Mouse (Mus musculus) bone marrow macrophage, adult 2 months (primary cell): Measurements from ENCODE around the gene Guk1. TPM values are rescaled to one million over a fixed set of nuclear protein-coding genes. Genes with fewer than 3 reads are reported as not detected.

Source experiments
- H3K27ac ChIP-seq: 2 replicates; pipeline ENCODE4 v1.5.1; 2012; ENCODE audit warnings: low read depth, low read length; ENCODE audit not compliant: insufficient read depth
- H3K4me1 ChIP-seq: 2 replicates; pipeline ENCODE4 v1.6.1; 2012; ENCODE audit warnings: low read length; ENCODE audit not compliant: control insufficient read depth, insufficient read depth
- H3K4me3 ChIP-seq: 2 replicates; pipeline ENCODE4 v1.5.1; 2012; ENCODE audit warnings: mild to moderate bottlenecking, low read length, moderate library complexity; ENCODE audit not compliant: insufficient read depth
- CTCF ChIP-seq: IDR thresholded peaks from 2 replicates; pipeline ENCODE4 v1.5.1; 2012; ENCODE audit warnings: low read depth, mild to moderate bottlenecking, low read length, moderate library complexity
- POLR2A ChIP-seq: IDR thresholded peaks from 2 replicates; pipeline ENCODE4 v1.6.1; 2012; ENCODE audit warnings: mild to moderate bottlenecking, low read depth, low read length, borderline replicate concordance
- polyA plus RNA-seq: library from polyadenylated mRNA; stranded (reverse); fragments of >200 nt; gene quantifications from 2 replicates; pipeline ENCODE4 v1.2.4, GENCODE M21; 2012; ENCODE audit not compliant: missing spikeins, insufficient read depth, insufficient read length

Gene Guk1
- polyA plus RNA-seq, 1 experiment, result 32.1 TPM

DNA sequence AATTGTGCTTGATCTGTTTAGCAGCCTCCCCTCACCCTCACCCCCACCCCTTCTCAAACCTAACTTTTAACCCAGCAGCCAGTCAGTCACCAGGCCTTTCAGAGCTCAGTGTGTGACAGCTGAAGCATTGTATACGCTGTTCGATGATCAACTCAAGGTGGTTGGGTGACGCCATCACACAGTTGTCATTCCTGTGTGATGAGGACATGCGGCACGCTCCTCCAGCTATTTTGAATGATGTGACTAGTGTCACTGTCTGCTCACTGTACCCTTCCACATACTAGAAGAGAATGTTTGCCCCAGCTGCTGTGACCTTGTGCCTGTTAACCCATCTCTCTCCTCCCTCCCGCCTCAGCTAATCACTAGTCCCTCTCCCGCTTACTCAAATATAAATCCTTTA, 37.8 kb downstream of the Guk1 start:
- Histone ChIP-seq H3K27ac (no peak overlapping the region), H3K4me1 (no peaks in the 10 kb centered on the region), H3K4me3 (no peak overlapping the region)
- TF ChIP-seq POLR2A (no peak), CTCF (no peak)

DNA sequence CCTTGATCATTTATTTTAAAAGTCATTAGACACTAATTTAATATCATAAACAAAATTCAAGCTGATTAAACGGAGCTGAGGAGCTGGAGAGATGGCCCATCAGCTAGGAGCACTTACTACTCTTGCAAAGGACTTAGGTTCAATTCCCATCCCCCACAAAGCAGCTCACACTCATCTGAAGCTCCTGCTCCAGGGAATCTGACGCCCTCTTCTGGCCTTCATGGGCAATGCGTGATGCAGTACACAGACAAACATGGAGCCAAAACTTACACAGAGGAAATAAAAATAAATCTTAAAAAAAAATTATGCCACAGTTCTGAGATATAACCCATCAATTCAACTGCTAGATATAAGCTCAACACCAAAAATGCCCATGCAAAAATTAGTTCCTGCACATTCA, 40.3 kb downstream of the Guk1 start:
- Histone ChIP-seq H3K4me1 (no peaks in the 10 kb centered on the region), H3K27ac (no peak overlapping the region), H3K4me3 (no peak overlapping the region)
- peak; percentile 21; the same call in 1 of the 2 replicates for TF ChIP-seq CTCF
- no peak for TF ChIP-seq POLR2A

DNA sequence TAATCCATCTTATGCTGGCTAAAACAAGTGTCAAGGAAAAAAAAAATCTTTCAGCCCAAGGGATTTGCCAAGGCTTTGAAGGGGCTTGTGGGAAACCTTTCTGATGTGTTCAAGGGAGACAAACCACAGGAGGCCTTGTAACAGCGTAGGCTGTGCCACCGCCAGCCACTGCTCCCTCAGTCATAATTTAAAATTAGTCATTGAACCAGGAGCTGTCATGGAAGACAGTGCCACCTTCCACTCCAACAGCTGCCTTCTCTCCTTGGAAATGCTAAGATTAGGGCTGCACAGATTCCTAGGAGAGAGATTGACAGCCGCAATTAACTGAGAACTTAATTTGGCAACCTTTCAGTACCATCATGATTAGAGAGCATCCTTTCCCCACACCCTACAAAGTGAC, 42.7 kb downstream of the Guk1 start:
- no peak for TF ChIP-seq CTCF
- TF ChIP-seq POLR2A, result no peak
- H3K27ac ChIP-seq, result no peak overlapping the region
- H3K4me1 ChIP-seq, result no peaks in the 10 kb centered on the region
- no peak overlapping the region for H3K4me3 ChIP-seq

DNA sequence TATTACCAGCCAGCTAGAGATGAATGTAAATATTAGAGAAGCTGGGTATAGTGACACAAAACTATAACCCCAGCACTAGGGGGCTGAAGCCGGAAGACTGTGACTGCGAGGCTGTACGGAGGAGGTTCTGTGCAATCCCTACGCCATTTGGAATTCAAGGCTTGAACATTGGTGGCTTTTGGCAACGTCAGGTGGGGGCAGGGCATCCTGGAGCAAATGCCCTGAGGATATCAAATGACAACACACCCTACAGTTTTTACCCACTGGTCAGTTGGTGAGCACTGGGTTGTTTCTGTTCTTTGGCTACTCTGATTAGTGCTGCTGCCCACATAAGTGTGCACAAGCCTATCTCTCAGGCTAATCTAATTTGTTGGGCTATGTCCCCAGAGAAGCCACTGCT, 49.0 kb downstream of the Guk1 start:
- H3K4me1 ChIP-seq, result peaks cover 2% of the 10 kb centered on the region; the same call in 1 of the 2 replicates

DNA sequence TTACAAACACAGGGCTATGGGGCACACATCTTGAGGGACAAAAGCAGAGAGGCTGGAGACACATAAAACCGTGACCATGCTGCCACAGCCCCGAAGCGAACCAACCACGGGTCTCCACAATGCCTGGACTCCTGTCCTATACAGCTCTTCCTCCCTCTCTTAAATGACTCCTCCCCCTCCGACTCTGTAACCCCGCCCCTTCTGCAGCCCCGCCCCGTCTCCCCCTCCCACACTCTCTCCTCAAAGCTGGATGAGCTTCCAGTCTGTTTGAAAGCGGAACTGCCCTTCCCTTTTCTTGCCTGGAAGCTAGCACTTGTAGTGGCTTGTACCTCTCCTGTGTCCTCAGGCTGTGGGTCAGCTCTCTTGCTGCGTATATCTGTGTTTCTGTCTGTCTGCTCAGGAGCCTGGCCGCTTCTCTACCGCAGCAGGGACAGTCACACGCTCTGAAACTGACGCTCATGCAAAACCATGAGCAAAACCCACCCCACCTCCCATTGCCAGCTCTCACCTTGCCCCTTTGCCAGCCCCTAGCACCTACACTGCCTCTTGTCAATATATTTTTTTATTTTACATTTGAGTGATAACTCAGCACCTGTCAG, 50.1 kb downstream of the Guk1 start:
- TF ChIP-seq CTCF (no peak), POLR2A (no peak)
- H3K27ac ChIP-seq, result no peak overlapping the region
- H3K4me3 ChIP-seq, result peak overlapping the region; percentile 27; the same call in 1 of the 2 replicates
- peaks cover 2% of the 10 kb centered on the region; the same call in 1 of the 2 replicates for H3K4me1 ChIP-seq

More for the DNA sequence above, 49.0 kb downstream of the Guk1 start:
- TF ChIP-seq POLR2A (no peak), CTCF (no peak)
- Histone ChIP-seq H3K27ac (no peak overlapping the region), H3K4me3 (no peak overlapping the region)

DNA sequence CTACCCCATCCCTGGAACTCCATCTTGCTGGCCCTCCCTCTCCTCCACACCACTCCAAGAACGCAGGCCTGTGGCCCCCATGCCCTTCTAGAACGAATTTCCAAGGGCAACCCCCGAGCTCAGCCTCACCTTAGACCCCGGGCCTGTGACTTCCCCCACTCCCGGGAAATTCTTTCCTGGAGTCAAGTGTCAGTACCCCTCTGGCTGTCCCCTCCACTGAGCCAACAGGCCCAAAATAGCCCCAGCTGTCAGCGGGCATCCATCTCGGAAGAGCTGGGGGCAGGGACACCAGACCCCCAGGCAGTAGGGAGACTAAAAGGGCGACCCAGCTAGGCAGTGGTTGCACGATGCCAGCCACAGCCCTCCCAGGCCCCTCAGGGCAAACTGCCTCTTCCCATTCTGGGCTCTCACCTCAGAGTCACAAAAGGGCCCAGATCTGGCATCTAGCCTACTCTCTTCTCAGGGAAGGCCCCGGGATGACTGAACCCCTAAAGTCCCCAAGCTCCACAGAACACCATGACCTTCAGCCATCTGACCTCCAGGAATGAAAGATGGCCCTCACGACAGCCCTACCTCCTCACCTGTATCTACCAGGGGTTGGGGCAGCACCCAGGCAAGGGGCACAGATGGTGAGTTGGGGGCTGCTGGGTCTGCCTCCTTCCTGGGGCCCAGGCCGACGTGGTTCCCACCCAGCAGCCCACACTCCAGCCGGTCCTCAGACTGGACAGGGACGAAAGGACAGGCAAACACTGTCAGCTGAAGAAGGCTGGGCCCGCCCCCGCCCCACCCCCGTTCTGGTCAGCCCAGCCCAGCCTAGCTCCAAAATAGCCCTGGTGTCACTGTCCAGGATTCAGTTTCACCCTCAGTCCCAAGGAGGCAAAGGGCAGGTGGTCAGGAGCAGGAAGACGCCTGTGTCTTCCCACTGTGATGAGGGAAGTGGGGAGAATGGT, 53.2 kb downstream of the Guk1 start:
- Histone ChIP-seq H3K4me3 (no peak overlapping the region), H3K4me1 (peaks cover 2% of the 10 kb centered on the region; the same call in 1 of the 2 replicates), H3K27ac (no peak overlapping the region)
- TF ChIP-seq CTCF (no peak), POLR2A (no peak)

DNA sequence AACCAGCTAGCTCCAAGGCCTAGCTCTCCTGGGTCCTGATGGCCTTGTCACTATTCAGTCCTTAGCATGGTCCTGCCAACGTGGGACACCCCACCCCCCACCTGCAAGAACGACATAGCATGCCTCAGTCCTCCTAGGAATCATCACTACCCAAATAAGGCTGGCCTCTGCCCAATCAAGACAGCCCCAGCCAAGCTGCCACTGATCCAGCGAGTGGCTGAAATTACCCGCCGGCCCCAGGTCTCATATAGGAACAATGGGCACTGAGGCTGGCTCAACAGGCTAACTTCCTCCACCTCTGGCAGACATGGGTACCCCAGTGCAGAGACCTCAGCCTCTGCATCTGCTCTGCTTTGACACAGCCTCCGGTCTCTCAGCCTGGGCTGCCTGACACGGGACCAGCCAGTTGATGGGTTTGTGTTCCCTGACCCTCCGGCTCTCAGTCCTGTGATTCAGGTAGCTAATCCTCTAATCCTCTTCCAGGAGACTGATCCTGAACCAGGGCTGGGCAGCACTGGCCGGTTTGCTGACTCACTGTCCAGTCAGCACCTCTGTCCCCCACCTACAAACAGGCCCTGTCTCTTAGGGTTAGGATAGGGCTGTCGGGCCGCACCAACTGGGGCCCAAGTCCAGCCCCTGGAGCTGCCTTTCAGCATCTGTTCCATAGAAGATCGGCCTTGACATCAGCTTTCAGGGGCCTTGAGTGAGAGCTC, 54.9 kb downstream of the Guk1 start:
- peaks cover 2% of the 10 kb centered on the region; the same call in 1 of the 2 replicates for H3K4me1 ChIP-seq
- TF ChIP-seq POLR2A (no peak), CTCF (no peak)
- H3K27ac ChIP-seq, result no peak overlapping the region
- no peak overlapping the region for H3K4me3 ChIP-seq

DNA sequence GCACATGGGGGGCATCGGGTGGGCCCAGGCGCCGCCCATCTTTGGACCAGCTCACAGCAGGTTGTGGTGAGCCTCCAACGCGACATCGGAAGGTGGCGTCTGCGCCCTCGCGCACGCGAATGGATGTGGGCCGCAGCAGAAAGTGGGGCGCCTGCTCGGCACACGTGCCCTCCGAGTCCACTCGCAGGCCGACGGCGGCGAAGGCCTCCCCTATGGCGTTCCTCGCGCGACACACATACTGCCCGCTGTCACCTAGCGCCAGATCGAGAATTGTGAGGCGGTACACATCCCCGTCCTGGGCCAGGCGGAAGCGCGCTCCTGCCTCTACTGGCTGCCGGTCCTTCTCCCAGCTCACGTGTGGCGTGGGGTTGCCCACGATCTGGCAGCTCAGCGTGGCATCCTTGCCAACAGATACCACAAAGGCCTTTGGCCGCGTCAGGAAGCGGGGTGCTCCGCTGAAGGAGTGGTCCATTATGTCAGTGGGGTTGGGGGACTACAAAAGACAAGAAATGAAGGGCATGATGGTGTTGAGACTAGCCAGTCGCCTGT, 56.0 kb downstream of the Guk1 start, which contains the start of gene Obscn:
TSS of gene Obscn (minus strand) at position 499 of the 549 bp plus-strand sequence.
- H3K4me3 ChIP-seq, result no peak within 1 kb of the TSS
- no peak for TF ChIP-seq CTCF
- no peak for TF ChIP-seq POLR2A
- no peaks in the 10 kb centered on the region for H3K4me1 ChIP-seq
- H3K27ac ChIP-seq, result no peak within 1 kb of the TSS

DNA sequence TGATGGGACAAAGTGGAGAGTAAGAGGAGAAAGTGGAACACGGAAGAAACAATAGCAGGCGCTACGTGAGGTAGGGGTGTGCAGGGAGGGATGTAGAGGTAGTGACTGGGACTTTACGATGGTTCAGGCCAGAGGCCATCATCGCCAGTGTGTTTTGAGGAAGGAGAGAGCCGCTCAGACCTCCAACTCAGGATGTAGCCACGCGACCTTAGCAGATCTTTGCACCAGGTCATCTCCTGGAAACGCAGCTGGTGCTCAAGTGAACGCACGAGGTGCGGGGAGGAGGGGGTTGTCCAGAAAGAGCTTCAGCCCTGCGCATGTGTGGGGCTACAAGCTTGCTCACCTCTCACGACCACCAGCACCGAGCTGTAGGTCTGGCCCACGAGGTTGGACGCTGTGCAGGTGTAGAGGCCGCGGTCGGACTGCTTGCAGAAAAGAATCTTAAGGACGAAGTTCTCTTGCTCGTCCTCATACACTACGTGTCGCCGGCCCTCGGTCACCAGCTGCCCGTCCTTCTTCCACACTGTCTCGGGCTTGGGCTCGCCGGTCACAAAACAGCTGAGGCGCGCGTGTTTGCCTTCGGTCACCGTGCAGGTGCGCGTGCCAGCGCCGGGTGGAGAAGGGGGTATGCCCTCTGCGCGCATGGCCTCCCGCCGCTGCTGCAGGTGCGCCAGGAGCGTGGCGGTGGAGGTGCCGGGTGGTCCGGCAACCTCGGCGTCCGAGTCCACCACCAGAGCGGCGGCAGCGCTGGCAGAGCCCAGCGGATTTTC, 56.8 kb downstream of the Guk1 start:
- TF ChIP-seq CTCF (no peak), POLR2A (no peak)
- Histone ChIP-seq H3K4me1 (no peaks in the 10 kb centered on the region), H3K4me3 (no peak overlapping the region), H3K27ac (no peak overlapping the region)
